Mouse (Mus musculus) urinary bladder, postnatal 14 days (tissue): ENCODE data around the gene Birc5.

Experiments used
- DNase-seq: peaks from one replicate; pipeline ENCODE4 v3.0.0; 2021; ENCODE audit warnings: low spot score

Gene Birc5

GRCm38 (mm10) chr11:117888168-117888852 lies 39.3 kb downstream of the Birc5 start:
- no peak for DNase-seq

GRCm38 (mm10) chr11:117888853-117889822 lies 40.1 kb downstream of the Birc5 start:
- DNase-seq = no peak

- no peak for DNase-seq
Observed at GRCm38 (mm10) chr11:117889887-117890340, 40.9 kb downstream of the Birc5 start.

DNA sequence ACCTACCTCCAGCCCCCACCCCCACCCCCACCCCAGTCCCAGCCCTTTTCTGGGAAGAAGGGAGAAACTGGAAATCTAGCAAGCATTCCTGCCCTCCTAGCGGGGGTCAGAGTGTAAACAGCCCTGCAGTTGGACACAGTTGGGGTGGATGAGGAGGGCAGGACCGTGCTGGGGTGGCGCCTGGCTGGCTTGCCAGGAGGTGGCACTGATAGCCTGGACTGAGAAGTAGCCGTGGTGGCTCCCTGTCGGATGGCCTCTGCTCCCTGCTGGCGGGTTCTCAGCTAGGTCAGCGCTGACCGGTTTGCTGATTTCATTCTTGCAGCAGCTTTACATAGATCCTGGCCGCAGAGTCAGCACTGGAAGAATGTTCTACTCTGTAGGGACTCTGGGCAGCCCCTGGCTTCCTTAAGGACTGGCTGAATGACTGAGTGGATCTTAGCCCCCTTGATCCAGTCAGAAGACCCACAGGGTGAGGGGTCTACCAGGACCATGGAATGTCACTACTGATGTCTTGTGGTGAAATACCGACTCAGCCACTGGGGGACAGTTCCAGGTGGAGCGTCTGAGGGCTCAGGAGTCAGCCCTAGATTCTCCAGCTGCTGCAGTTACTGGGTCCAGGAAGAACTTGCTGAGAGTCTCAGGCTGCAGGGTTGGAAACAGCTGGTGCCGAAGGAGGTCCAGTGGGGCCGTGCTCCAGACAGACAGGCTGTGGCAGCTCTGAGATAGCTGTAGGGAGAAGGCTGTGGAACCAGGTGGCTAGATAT lies 41.6 kb downstream of the Birc5 start:
- DNase-seq = no peak

GRCm38 (mm10) chr11:117891581-117892175 lies 42.6 kb downstream of the Birc5 start:
- DNase-seq = no peak

DNA sequence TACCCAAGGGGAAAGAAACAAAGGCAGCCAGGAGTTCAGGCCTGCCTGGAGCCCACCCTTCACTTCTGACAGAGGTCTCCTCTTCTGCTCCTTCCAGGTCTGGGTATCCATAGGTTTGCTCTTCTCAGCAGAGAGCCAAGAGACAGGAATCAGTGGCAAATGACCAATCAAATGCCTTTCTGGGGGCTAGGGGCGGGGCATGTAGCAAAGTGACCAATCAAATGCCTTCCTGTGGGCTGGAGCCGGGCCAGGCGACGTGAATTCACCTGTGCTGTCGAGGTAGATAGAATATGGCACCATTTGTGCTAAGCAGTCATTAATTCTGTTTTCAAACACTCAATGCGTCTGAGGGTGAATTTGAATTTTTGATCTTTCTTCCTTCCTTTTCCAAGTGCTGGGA lies 43.1 kb downstream of the Birc5 start:
- no peak for DNase-seq

GRCm38 (mm10) chr11:117894676-117895075 lies 45.6 kb downstream of the Birc5 start:
- DNase-seq = no peak

DNA sequence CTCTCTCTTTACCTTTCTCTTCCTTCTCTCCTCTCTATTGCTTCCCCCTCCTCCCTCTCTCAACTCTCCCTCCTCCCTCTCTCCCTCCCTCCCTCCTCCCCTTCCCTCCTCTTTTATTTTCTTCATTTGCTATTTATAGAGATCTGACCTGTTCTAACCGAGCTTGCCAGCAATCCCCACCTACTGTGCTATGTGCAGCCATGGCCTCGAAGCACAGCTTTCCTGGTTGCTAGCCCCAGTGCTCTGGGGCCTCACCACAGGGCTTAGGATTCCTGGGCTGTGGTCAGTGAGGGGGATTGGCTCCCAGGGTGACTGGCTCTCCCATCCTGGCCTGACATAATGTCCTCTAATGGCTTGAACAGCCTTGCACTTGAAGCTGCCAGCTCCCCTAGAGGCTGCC lies 47.5 kb downstream of the Birc5 start:
- DNase-seq = no peak

DNA sequence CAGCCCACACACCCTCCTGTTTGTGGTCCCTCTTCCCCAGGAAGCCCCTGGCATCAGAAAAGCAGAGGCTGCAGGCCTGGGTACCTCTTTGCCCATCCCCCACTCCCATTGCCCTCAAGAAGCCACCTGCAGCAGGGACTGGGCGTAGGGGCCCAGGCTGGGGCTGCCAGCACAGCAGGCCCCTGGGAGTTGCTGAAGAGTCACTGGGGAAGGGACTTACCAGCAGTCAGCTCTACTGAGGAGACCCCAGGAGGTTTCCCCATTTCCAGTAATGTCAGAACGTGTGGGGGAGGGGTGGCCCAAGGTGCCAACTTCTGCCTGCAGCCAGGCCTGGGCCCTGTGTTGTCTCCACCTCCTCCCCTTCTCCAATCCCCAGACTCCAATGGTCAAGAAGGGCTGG lies 53.2 kb downstream of the Birc5 start:
- DNase-seq = no peak

DNA sequence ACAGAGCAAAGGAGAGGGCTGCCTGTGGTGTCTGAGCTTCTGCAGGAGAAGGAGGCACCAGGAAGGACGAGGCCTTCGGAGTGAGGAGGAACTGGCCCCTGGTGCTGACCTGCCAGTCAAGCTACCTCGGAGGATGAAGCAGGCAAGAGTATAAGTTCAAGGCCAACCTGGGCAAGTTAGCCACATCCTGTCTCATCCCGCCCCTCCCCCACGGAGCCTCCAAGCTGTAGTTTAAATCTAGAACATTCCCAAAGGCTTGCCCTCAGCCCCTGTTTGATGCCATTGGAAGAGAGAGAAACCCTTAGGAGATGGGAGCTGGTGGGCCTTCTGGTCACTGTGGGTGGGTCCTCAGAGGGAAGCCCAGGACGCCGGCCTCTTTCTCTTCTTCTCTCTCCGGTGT lies 55.4 kb downstream of the Birc5 start:
- DNase-seq = no peak
